Mouse (Mus musculus): Measurements from ENCODE around the gene Frmd8. TPM values are rescaled to one million over a fixed set of nuclear protein-coding genes. Genes with fewer than 3 reads are reported as not detected.
A peak's percentile ranks its signal among the peaks of the same experiment; 100 is the strongest.

Gene Frmd8
- total and polyA plus RNA-seq, 2 experiments from 2014 or later: 11.7 to 19.1 TPM

DNA sequence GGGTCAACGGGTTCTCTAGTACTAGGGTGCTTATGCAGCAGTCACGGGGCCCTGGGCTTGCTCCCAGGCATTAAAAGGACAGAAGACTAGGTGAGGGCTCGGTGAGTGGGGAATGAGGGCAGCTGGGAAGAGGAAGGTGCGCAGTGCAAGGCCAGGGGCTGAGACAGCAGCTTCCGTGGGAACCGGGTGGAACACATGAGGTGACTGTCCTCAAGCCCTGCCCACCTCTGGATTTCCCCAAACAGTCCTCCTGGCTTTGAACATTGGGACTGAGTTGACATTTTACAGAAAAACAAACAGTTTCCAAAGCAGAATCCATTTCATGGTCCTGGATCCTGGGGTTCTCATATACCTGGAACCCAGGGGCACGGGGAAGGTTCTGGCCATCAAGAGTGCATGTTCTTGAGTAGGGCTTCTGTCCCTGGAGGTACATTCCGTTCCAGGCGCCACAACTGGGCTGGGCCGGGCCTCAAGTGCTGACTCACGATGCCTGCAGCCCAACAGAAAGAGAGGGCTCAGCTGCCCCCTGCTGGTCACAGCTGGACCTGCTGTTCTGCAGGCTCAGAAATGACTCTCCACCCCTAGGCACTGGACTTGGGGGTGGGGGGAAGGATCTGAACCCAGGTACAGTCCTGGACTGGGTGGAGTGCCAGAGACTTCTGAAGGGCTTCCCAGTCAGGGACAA is 25.1 kb downstream of the Frmd8 start:
- Histone ChIP-seq H3K27ac (ENCODE audit: low read depth, low read length) (no peak overlapping the region), H3K4me1 (ENCODE audit: insufficient read depth, low read length) (peaks cover 33% of the 10 kb centered on the region), H3K4me3 (ENCODE audit: low read depth, low read length) (no peak overlapping the region), H3K9me3 (ENCODE audit: low read length) (no peaks in the 10 kb centered on the region), H3K36me3 (ENCODE audit: insufficient read depth, low read length) (peaks cover 8% of the 10 kb centered on the region), H3K9ac (replicated peaks; ENCODE audit: low read length, poor library complexity, severe bottlenecking) (no peak overlapping the region), H3K4me2 (ENCODE audit: low read depth, low read length, poor library complexity, severe bottlenecking) (peak overlapping the region; percentile 16; the same call in 1 of the 2 replicates), H3K27me3 (ENCODE audit: insufficient read depth, low read length) (no peaks in the 10 kb centered on the region)
- DNase-seq (ENCODE audit: low spot score) (peak; percentile 88), ATAC-seq (ENCODE audit: low FRiP score) (peak; percentile 14; the same call in 1 of the 2 replicates)
- peak; percentile 98 for TF ChIP-seq CTCF (IDR thresholded peaks at IDR 0.05)
- 32% methylated on average over 11 of the region's 11 CpGs for WGBS

GRCm38 (mm10) chr19:5848826-5849672 is 26.0 kb downstream of the Frmd8 start:
- Histone ChIP-seq H3K4me1 (ENCODE audit: insufficient read depth, low read length) (peaks cover 37% of the 10 kb centered on the region), H3K36me3 (ENCODE audit: insufficient read depth, low read length) (peaks cover 8% of the 10 kb centered on the region), H3K4me3 (ENCODE audit: low read depth, low read length) (no peak overlapping the region), H3K27ac (ENCODE audit: low read depth, low read length) (peak overlapping the region; percentile 95), H3K9me3 (ENCODE audit: low read length) (no peaks in the 10 kb centered on the region), H3K27me3 (ENCODE audit: insufficient read depth, low read length) (no peaks in the 10 kb centered on the region), H3K9ac (replicated peaks; ENCODE audit: low read length, poor library complexity, severe bottlenecking) (0 out of 2 replicates have a peak overlapping the region, but pooled peaks have one; percentile 24), H3K4me2 (ENCODE audit: low read depth, low read length, poor library complexity, severe bottlenecking) (0 out of 2 replicates have a peak overlapping the region, but pooled peaks have one; percentile 6)
- no peak for DNase-seq (ENCODE audit: low spot score)
- no peak for TF ChIP-seq CTCF (IDR thresholded peaks at IDR 0.05)
- WGBS: 48% methylated on average over 13 of the region's 13 CpGs
- no peak for ATAC-seq (ENCODE audit: low FRiP score)

DNA sequence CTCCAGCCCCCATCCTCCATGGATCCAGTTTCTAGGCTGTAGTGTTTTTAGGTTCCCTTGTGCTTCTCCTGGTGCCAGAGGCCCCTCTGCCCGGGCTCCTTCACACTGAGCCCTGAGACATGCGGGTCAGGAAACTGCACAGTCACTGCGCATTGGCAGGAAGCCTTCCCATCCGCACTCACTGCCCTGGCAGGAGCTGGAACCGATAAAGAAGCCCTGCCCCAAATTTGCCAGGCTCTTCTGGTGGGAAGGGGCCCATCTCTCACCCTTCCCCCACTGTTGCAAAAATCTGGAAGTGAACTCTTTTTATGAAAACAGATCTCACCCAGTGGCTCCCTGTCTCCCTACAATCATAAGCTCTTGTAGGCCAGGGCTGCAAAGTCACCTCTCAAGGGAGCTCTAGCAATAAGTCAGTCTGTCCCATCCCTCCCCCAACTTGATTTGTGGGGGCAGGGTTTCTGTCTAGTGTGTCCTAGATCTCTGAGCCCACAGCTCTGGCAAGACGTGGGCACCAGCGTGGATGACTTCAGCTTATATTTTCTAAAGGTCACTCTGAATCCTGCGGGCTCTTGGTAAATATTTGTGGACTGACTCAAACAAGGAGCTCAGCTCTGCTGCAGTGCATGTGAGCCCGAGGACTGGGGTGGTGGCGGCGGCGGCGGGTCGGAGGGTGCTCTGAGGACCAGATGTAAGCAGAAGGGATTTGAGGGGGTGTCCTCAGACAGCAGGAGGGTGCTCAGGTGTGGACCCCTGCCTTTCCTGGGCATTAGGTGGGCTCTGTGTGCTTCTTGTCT is 26.8 kb downstream of the Frmd8 start:
- no peak overlapping the region for H3K4me3 ChIP-seq (ENCODE audit: low read depth, low read length)
- peak overlapping the region; percentile 95 for H3K27ac ChIP-seq (ENCODE audit: low read depth, low read length)
- H3K27me3 ChIP-seq (ENCODE audit: insufficient read depth, low read length): no peaks in the 10 kb centered on the region
- no peak for ATAC-seq (ENCODE audit: low FRiP score)
- 0 out of 2 replicates have a peak overlapping the region, but pooled peaks have one; percentile 24 for H3K9ac ChIP-seq (replicated peaks; ENCODE audit: low read length, poor library complexity, severe bottlenecking)
- DNase-seq (ENCODE audit: low spot score): peak; percentile 60
- H3K36me3 ChIP-seq (ENCODE audit: insufficient read depth, low read length): peaks cover 8% of the 10 kb centered on the region
- TF ChIP-seq CTCF (IDR thresholded peaks at IDR 0.05): no peak
- peak overlapping the region; percentile 18; the same call in 1 of the 2 replicates for H3K4me2 ChIP-seq (ENCODE audit: low read depth, low read length, poor library complexity, severe bottlenecking)
- H3K9me3 ChIP-seq (ENCODE audit: low read length): no peaks in the 10 kb centered on the region
- H3K4me1 ChIP-seq (ENCODE audit: insufficient read depth, low read length): peaks cover 37% of the 10 kb centered on the region
- WGBS: 65% methylated on average over 14 of the region's 14 CpGs

DNA sequence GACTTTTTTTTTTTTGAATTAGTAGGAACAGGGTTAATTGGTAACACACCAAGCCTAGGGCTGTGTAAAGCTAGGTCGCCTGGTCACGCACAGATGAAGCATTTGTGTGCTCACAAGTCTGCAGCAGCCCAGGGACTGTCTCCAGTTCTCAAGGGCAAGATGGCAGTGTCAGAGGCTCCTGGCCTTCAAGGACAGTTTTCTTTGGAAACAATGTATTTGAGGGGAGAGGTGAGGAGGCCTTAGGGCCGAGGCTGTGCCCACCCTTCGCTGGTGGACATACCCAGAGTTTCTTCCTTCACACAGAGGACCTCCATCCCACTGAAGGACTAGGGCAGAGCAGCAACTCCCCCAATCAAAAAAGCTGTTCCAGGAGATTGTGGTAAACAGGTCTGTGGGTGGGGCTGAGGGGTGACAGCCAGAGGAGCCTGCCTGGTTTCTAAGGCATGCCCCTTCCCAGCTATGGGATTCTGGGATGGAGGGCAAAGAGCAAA is 27.7 kb downstream of the Frmd8 start:
- 41% methylated on average over 4 of the region's 4 CpGs for WGBS

DNA sequence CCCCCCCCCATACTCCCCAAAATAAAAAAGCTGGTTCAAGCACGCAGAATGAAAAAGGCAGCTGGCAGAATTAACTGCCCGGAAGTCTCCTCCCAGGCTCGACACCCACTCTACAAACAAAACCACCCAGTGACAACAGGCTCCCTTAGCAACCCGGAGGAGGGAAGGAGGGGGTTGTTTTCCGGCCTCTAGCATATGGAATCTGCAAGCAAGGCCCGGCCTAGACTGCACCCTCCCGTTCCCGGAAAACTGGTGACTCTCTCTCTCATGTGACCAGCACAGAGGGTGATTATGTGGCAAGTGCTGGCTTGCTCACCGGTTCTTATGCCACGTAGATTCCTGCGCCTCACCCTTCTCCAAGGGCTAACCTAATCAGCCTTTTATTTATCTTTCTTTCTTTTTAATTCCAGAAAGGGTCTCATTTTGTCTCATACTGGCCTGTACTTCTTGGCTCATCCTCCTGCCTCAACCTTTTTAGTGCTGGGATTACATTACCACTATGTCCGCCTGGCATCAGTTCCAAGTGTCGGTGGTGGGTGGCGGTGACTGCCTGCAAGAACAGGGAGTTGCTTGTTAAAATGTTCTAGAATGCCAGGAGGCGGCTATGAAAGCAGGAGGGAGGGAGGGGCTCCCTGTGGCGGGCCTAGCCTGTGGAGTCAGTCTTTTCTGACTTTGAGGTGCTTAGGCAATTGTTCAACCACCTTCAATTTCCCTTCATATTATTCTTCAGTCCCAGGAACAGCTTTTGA is 28.3 kb downstream of the Frmd8 start:
- H3K4me1 ChIP-seq (ENCODE audit: insufficient read depth, low read length): peaks cover 37% of the 10 kb centered on the region
- H3K9ac ChIP-seq (replicated peaks; ENCODE audit: low read length, poor library complexity, severe bottlenecking): peak overlapping the region; percentile 59
- 1% methylated on average over 16 of the region's 16 CpGs for WGBS
- DNase-seq (ENCODE audit: low spot score) (peak; percentile 96), ATAC-seq (ENCODE audit: low FRiP score) (peak; percentile 84)
- H3K27ac ChIP-seq (ENCODE audit: low read depth, low read length): peak overlapping the region; percentile 95
- H3K9me3 ChIP-seq (ENCODE audit: low read length): no peaks in the 10 kb centered on the region
- H3K4me2 ChIP-seq (ENCODE audit: low read depth, low read length, poor library complexity, severe bottlenecking): peak overlapping the region; percentile 66
- TF ChIP-seq CTCF (IDR thresholded peaks at IDR 0.05): peak; percentile 26; the same call in 1 of the 2 replicates
- peak overlapping the region; percentile 32; the same call in 1 of the 2 replicates for H3K4me3 ChIP-seq (ENCODE audit: low read depth, low read length)
- H3K27me3 ChIP-seq (ENCODE audit: insufficient read depth, low read length): no peaks in the 10 kb centered on the region
- no peaks in the 10 kb centered on the region for H3K36me3 ChIP-seq (ENCODE audit: insufficient read depth, low read length)

More for the DNA sequence above, 27.7 kb downstream of the Frmd8 start:
- Histone ChIP-seq H3K36me3 (ENCODE audit: insufficient read depth, low read length) (peaks cover 5% of the 10 kb centered on the region), H3K9me3 (ENCODE audit: low read length) (no peaks in the 10 kb centered on the region), H3K27me3 (ENCODE audit: insufficient read depth, low read length) (no peaks in the 10 kb centered on the region), H3K4me3 (ENCODE audit: low read depth, low read length) (0 out of 2 replicates have a peak overlapping the region, but pooled peaks have one; percentile 32), H3K4me2 (ENCODE audit: low read depth, low read length, poor library complexity, severe bottlenecking) (peak overlapping the region; percentile 66; the same call in 1 of the 2 replicates), H3K27ac (ENCODE audit: low read depth, low read length) (peak overlapping the region; percentile 95), H3K4me1 (ENCODE audit: insufficient read depth, low read length) (peaks cover 37% of the 10 kb centered on the region), H3K9ac (replicated peaks; ENCODE audit: low read length, poor library complexity, severe bottlenecking) (peak overlapping the region; percentile 20; the same call in 1 of the 2 replicates)
- DNase-seq (ENCODE audit: low spot score) (no peak), ATAC-seq (ENCODE audit: low FRiP score) (no peak)
- TF ChIP-seq CTCF (IDR thresholded peaks at IDR 0.05): no peak
